Mouse (Mus musculus) T-helper 17 cell (primary cell): Measurements from ENCODE around the gene Smarca2.
"Not testable (repeated sequence)": the region's sequence is repeated elsewhere in the genome, so short reads cannot be mapped to it uniquely, and the experiment has no call there.

Experiments used
- in situ Hi-C, 2 experiments: fragments of 300-600 bp; cut with MboI, MseI; formaldehyde crosslinking; loops; 1 replicate in 1 of 2; 2 replicates in 1 of 2; pipeline ENCODE4 v1.15.1; 2025; ENCODE audit warnings: high pct_unique_total_duplicates in 2 of 2

Smarca2 gene

GRCm38 (mm10) chr19:26613665-26614064 lies 8.8 kb downstream of the Smarca2 start:
- in situ Hi-C loops: no loop called here

DNA sequence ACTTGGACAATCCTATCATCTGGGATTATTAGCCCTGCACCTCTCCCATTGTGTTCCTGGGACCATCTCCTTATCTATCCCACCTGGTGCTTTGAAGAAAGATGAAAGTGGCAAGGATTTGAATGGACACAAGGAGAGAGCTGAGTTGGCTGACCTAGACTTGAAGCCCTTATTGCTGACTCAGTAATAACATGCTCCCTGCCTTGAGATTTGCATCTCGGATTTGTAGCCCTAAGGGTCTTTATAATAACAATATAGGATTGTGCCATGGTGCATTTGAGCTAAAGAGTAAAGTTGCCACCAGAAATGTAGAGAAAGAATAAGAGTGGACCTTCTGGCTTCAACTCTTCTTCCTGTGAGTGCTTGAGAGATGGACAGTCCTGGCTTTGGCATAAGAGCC lies 11.4 kb downstream of the Smarca2 start:
- in situ Hi-C loops: loop anchor here in 1 of 2 experiments (5.0 kb wide), 1 partner anchor 86 kb away; no protein-coding TSS in a partner anchor

GRCm38 (mm10) chr19:26617287-26617686 lies 12.4 kb downstream of the Smarca2 start:
- in situ Hi-C loops: loop anchor here in 1 of 2 experiments (5.0 kb wide), 1 partner anchor 85 kb away; no protein-coding TSS in a partner anchor

DNA sequence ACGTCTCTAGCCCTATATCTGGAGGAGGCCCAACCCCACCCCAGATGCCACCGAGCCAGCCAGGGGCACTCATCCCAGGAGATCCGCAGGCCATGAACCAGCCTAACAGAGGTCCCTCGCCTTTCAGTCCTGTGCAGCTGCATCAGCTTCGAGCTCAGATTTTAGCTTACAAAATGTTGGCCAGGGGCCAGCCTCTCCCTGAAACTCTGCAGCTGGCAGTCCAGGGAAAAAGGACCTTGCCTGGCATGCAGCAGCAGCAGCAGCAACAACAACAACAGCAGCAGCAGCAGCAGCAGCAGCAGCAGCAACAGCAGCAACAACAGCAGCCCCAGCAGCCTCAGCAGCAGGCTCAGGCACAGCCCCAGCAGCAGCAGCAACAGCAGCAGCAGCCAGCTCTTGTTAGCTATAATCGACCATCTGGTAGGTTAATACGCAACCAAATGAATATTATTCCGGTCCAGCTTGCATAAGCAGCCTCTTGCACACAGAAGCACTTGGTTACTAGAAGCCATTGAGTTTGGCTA lies 25.9 kb downstream of the Smarca2 start:
- in situ Hi-C loops: no loop called here

DNA sequence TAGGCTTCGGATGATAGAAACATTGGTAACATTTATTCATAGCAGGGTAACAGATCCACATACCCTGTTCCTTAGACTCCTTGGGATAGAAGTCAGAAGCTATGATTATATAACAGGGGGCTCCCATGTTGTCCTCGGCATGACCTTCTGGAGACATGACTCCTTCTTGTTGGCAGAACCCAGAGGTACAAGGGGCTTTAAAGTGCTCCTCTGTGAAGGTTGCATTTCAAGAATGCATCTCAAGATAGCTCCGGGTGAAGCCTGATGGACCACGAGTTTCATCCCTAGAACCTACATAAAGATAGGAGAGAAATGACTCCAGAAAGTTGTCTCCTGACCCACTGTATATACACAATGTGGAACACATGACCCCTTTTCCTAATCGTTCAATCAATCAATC lies 27.4 kb downstream of the Smarca2 start:
- in situ Hi-C loops: no loop called here

DNA sequence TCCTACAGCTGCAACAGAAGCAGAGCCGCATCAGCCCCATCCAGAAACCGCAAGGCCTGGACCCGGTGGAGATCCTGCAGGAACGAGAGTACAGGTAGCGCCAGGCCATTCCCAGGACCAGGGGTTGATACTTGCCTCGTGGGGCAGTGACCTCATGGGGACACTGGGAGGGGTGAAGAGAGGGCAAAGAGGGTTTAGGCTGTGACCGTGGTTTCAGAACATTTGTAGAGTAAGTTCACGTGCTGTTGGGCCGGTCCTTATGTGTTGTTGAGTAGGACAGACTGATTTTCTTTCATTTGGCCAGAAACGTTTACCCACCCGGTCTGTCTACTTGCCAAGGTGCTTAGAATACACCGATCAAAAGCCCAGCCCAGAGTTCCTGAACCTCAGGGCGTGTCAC lies 35.7 kb downstream of the Smarca2 start:
- in situ Hi-C loops: loop anchor here in 1 of 2 experiments (10.0 kb wide), 1 partner anchor 304 kb away; no protein-coding TSS in a partner anchor

- in situ Hi-C loops: loop anchor here in 1 of 2 experiments (10.0 kb wide), 1 partner anchor 304 kb away; no protein-coding TSS in a partner anchor
Observed at GRCm38 (mm10) chr19:26641269-26641668, 36.4 kb downstream of the Smarca2 start.

GRCm38 (mm10) chr19:26643011-26643410 lies 38.2 kb downstream of the Smarca2 start:
- in situ Hi-C loops: loop anchor here in 1 of 2 experiments (10.0 kb wide), 1 partner anchor 302 kb away; no protein-coding TSS in a partner anchor

DNA sequence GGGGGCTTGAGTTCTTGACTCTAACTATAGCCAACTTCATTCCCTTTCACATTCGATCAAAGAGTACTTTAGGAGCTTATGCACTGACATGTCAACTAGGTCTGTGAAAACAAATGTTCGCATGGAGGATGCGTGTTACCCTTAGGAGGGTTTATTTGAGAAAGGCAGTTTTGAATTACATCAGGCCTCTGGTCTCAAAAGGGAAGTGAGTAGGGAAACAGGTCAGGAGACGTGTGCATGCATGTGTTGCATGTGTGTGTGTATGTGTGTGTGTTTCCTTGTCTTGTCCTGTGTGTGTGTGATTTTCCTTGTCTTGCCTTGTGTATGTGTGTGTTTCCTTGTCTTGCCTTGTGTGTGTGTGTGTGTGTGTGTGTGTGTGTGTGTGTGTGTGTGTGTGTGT lies 39.1 kb downstream of the Smarca2 start:
- in situ Hi-C loops: loop anchor here in 1 of 2 experiments (10.0 kb wide), 1 partner anchor 301 kb away; no protein-coding TSS in a partner anchor

DNA sequence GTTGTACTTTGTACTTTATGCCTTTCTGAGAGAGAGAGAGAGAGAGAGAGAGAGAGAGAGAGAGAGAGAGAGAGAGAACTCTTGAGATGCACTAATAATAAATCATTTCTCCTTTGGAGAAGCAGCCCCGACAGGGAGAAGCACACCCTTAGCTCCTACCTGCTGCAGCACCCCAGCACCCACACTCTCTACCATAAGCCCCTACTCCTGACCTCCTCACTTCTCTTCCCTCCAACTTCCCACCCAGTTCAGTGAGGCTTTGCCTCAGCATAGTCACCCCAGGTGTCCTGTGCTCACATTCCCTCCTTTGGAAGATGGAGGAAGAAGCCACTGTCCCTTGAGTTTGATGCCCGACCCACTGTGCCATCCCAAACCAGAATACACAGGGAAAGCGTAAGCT lies 40.2 kb downstream of the Smarca2 start:
- in situ Hi-C loops: loop anchor here in 1 of 2 experiments (5.0 to 10.0 kb wide), 2 partner anchors 43 to 300 kb away; no protein-coding TSS in a partner anchor

DNA sequence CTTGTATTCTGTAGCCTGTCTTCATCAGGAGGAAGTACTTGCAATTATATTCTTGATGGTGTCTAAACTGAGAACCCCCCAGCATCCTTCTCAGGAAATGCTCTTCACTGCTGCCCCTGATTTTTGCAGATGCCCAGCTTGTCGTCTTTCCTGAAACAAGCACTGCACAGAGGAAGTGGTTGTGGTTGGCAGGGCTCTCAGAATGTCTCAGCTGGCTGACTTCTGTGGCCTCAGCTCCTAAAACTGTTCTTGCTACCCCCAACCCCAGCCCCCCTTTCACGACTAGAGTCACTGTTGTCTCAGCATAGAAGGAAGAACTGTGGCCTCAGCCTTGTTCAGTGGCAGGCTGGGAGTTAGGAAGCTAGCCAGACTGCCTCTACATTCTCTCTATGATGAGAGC lies 41.3 kb downstream of the Smarca2 start:
- in situ Hi-C loops: loop anchor here in 1 of 2 experiments (5.0 to 10.0 kb wide), 2 partner anchors 44 to 299 kb away; no protein-coding TSS in a partner anchor

DNA sequence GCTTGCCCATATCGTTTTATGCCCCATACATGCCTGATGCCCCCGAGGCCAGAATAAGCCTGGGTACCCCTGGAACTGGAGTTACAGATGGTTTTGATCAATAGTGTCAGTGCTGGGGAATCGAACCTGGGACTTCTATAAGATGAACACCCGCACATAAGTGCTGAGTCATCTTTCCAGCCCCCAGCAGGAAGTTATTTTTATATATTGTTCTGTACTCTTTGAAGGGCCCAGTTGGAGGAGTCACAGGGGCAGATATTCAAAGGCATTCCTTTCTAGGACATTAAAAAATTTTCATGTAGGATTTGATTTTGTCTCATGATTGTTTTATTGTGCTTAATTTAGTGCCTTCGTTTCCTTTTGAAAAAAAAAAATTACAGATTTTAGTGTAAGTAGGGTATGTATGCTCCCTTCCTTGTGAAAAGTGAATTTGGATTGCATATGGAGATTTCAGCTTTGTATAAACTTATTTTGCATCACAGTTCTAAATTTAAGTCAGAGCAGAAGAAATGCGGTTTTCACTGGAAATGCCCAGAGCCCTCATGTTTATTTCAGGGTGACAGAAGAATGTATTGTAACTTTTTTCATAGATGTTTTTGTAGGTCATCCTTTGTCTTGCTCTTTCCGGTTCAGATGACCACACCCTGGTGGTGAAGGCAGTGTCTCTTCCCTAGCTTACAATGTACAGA lies 45.9 kb downstream of the Smarca2 start:
- in situ Hi-C loops: no loop called here

DNA sequence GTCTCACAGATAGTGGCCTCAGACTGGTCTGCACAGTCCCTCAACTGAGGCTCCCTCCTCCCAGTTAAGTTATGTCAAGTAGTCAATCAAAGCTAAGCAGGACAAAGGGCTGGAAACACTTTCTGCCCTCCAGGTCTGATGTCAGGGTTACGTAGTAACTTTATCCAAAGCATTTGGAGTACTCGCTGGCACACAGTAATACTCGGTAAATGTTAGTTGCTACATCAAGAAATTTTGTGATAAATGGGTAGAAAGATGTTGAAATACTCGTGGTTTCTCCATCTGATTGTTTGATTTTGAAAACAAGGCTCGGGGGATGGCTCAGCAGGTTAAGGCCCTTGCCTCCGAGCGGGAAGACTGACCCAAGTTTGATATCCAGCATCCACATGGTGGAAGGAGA lies 53.5 kb downstream of the Smarca2 start:
- in situ Hi-C loops: no loop called here

DNA sequence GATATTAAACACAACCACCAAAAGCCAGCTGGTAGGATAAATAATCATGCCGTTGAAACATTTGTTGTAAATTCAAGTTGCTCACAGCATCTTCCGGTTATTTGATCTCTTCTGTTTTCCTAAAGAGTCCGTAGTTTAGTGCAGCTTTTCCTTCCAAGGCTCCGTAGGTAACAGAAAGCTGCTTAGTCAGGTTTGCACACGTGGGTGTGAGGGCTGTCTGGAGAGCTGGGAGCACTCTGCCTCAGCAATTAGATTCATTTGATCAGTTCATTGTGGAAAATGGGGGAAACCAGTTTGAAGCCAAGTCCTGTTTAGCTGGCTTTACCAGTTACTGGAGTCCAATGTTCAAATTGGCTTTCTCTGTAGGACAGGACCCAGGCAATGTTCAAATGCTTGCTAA lies 55.1 kb downstream of the Smarca2 start:
- in situ Hi-C loops: loop anchor here in 1 of 2 experiments (10.0 kb wide), 1 partner anchor 1355 kb away; no protein-coding TSS in a partner anchor

DNA sequence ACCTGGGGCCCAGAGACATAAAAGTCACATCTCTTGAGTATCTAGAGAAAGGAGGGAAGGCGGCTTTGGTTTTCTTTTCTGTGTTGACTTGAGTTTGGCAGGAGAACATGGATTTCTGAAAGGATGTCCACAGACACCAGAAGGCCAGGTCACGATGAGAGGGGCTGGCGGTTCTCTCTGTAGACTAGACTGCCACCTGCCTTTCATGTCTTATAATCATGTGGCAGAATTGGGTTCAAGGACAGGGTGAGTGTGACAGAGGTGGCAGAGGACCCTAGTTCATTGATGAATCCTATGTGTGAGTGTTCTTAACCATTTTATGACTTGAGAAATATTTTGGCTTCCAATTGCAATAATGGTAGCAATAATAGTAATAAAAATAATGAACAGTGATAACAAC lies 56.3 kb downstream of the Smarca2 start:
- in situ Hi-C loops: loop anchor here in 1 of 2 experiments (10.0 kb wide), 1 partner anchor 1356 kb away; no protein-coding TSS in a partner anchor

GRCm38 (mm10) chr19:26666303-26666702 lies 61.5 kb downstream of the Smarca2 start:
- in situ Hi-C loops: loop anchor here in 1 of 2 experiments (10.0 kb wide), 1 partner anchor 1362 kb away; no protein-coding TSS in a partner anchor

DNA sequence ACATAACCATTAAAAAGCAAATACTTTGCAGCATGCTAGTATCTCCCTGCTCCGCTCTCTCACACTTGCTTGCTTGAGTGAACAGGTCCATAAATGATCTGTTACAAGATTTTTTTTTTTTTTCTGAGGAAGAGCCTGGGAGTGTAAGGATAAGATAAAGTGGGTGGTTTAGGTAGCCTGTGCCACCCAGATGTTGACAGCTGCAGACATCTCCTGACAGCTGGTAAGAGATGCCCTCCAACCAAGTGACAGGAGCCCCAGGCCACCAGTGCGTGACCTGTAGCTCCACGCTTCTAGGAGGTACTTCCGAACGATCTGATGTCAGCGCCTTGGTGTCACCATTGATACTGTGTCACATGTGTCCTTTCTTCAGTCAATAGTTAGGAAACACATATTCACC lies 65.2 kb downstream of the Smarca2 start:
- in situ Hi-C loops: no loop called here

GRCm38 (mm10) chr19:26671413-26671812 lies 66.6 kb downstream of the Smarca2 start:
- in situ Hi-C loops: not testable (repeated sequence)

DNA sequence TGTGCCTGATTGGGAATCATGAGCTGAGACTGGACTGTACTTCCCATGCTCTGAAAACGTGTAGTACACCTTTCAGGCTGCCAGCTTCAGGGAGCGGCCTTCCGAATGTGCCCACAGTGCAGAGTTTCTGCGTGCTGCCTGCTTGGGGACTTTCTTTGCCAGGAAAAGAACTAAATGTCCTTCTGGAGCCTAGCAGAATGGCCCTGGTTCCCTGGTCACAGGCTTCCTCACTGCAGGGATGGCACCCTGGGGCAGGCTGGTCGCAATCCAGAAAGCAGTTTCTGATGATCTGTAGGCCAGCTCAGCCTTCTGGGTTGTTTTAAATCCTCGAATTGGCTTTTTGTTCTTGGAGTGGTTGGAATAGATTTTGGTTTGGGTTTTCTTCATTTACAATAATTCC lies 71.1 kb downstream of the Smarca2 start:
- in situ Hi-C loops: no loop called here

DNA sequence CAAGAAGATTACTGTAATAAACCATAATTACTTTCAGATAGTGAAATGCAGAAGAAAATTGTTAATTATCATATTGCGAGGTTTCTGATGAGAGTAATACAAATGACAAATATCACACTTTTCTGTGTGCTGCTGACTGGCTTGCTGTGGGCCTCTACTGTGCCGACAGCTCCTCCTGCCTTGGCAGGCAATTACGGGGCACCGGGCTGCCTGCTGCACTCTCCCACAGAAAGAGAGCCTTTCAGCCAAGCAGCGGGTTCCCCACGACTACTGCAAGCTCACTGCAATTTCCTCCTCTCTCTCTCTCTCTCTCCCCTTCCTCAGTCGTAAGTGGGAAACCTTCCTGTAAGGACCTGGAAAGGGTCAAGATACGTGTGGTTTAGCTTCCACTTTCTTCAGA lies 73.7 kb downstream of the Smarca2 start:
- in situ Hi-C loops: no loop called here

- in situ Hi-C loops: no loop called here
Observed at GRCm38 (mm10) chr19:26679674-26680073, 74.8 kb downstream of the Smarca2 start.

- in situ Hi-C loops: no loop called here
Observed at GRCm38 (mm10) chr19:26681549-26681948, 76.7 kb downstream of the Smarca2 start.

GRCm38 (mm10) chr19:26682130-26682529 lies 77.3 kb downstream of the Smarca2 start:
- in situ Hi-C loops: no loop called here
